Comparison of ENCODE assay signal across 28 mouse cellular contexts in the genomic region with DNA sequence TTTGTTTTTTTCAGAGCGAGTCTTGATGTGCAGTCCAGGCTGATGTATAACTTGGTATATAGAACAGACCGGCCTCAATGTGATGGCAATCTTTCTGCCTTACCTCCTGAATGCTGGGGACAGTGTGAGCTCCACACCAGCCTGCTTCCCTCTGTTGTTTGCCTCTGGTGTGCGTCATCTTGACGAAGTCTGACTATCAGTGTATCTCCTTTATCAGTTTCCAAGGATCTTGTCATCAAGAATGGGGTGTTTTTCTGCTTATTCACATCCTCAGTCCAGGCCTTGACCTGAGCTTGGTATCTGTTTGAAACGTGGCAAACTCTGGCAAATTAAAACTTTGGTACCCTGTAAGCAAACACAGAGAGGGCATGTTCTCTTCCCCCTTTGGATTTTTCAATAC.
"Had no signal": no experiment of that assay in that cellular context is flagged by ENCODE, and none has a peak within 500 bp of the region (broad histone marks: within the 10 kb centered on the region; RNA-seq: fewer than 3 reads in every experiment).

No protein-coding gene starts in this region.

- H3K4me1 ChIP-seq: heart, embryonic 15.5 days; hindbrain, embryonic 13.5 days; hindbrain, embryonic 15.5 days; liver, embryonic 13.5 days; liver, embryonic 15.5 days had no signal

- H3K9ac ChIP-seq: heart, embryonic 13.5 days; heart, embryonic 15.5 days; hindbrain, embryonic 13.5 days; hindbrain, embryonic 15.5 days; kidney, embryonic 15.5 days; limb, embryonic 12.5 days; liver, embryonic 13.5 days; liver, embryonic 15.5 days; liver, postnatal 0 days had no signal

- H3K27ac ChIP-seq: heart, embryonic 10.5 days; heart, embryonic 13.5 days; heart, embryonic 15.5 days; hindbrain, embryonic 13.5 days; hindbrain, embryonic 15.5 days; hindbrain, postnatal 0 days; kidney, embryonic 15.5 days; kidney, postnatal 0 days; limb, embryonic 12.5 days; liver, embryonic 13.5 days; liver, embryonic 15.5 days had no signal

- H3K27me3 ChIP-seq: heart, embryonic 13.5 days; heart, embryonic 15.5 days; hindbrain, embryonic 13.5 days; hindbrain, embryonic 15.5 days; kidney, embryonic 15.5 days; limb, embryonic 12.5 days; liver, embryonic 13.5 days; liver, embryonic 15.5 days had no signal

- H3K4me2 ChIP-seq: heart, embryonic 13.5 days; heart, embryonic 15.5 days; hindbrain, embryonic 13.5 days; hindbrain, embryonic 15.5 days; kidney, embryonic 15.5 days; limb, embryonic 12.5 days; liver, embryonic 11.5 days; liver, embryonic 13.5 days; liver, embryonic 15.5 days had no signal

- H3K36me3 ChIP-seq: heart, embryonic 10.5 days; heart, embryonic 13.5 days; heart, embryonic 15.5 days; hindbrain, embryonic 13.5 days; hindbrain, embryonic 15.5 days; kidney, embryonic 15.5 days; limb, embryonic 12.5 days; liver, embryonic 13.5 days; liver, embryonic 15.5 days had no signal

- H3K9me3 ChIP-seq: heart, embryonic 10.5 days; heart, embryonic 13.5 days; heart, embryonic 15.5 days; hindbrain, embryonic 13.5 days; hindbrain, embryonic 15.5 days; kidney, embryonic 15.5 days; limb, embryonic 12.5 days; liver, embryonic 13.5 days; liver, embryonic 15.5 days had no signal

- ATAC-seq: hindbrain, postnatal 0 days; intestine, embryonic 16.5 days; liver, postnatal 0 days had no signal

- DNase-seq: gastrocnemius, postnatal 14 days; gastrocnemius, postnatal 36 days; heart, adult 18-20 months; heart, postnatal 14 days; heart, postnatal 36 days; kidney, adult 11 months; kidney, adult 2 months; kidney, adult 9 months; kidney, postnatal 14 days; kidney, postnatal 36 days; layer of hippocampus, adult 9-11 months; layer of hippocampus, postnatal 36 days; left cerebral cortex, postnatal 4 days; liver; liver, embryonic 13.5 days; liver, postnatal 0 days had no signal

- H3K4me3 ChIP-seq: heart, embryonic 10.5 days; heart, embryonic 13.5 days; heart, embryonic 15.5 days; hindbrain, embryonic 13.5 days; hindbrain, embryonic 15.5 days; kidney, embryonic 15.5 days; limb, embryonic 12.5 days; liver, embryonic 13.5 days; liver, embryonic 15.5 days had no signal
